Mouse (Mus musculus): Measurements from ENCODE around the gene Camk1d.

Camk1d gene

DNA sequence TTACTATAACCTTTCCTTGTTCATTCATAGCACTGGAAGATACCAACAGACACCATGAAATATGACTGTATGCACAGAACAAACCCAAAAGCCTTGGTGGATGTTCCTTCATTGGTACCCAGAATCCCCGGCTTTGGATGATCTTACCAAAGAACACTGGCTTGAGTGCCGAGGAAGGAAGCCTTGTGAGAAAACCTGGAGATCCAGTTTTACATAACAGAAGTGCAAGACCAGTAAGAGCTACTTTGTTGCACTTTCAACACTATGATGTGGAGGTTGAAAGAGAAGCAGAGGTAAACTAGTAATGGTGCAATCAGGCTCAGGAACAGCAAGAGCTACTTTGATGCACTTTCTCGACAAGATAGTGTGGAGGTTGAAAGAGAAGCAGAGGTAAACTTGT lies 234.4 kb downstream of the Camk1d start:
- no peak for DNase-seq (ENCODE audit: low read depth, low spot score)

DNA sequence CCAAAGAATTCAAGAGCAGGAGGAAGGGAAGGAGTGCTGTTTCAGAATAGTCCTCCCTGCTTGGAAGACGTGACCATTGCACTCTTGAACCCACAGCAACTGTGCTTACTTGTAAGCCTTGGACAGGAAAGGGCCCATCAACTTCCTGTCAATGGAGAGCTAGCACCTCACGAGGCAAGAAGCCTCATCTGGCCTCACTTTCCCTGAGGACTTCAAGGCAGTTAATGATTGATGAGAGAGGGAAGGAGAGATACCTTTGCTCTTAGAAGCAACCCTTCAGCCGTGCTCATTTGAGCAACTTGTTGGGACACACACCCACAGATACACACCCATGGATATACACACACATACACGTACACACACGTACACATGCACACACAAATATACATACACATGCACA lies 235.6 kb downstream of the Camk1d start:
- DNase-seq (ENCODE audit: low read depth, low spot score), result no peak

DNA sequence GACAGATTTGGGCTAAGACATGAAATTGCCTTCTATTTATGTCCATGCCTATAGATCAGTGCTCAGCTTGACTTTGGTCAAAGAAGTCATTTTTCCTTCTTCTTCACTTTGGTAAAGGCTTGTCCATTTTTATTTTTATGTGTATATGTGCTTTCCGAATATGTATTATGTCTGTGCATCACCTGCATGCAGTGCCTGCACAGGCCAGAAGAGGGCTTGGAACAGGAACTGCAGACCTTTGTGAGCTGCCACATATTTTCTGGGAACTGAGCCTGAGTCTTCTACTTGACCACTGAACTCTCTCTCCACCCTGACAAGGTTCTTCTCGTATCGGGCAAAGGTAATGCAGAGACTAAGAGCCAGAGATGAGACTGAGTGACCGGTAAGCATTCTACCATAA lies 236.1 kb downstream of the Camk1d start:
- DNase-seq (ENCODE audit: low read depth, low spot score), result no peak

DNA sequence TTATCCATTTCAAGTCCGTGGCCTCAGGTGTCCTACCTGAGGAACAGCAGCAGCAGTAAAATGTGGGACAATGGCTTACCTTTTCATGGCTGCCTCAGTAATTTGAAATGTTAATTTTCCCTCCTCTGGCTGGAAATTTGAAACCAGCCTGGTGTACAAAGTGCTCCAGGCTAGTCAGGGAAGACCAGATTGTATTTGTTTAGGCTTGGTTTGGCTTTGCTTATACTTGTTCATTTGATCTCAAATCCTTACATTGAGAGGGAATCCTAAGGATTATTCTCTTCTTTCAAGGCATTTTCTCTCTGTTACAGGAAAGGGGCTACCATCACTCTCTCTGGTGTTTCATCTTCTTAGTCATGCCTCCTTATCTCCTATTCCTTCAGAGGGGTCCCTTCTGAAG lies 236.8 kb downstream of the Camk1d start:
- DNase-seq (ENCODE audit: low read depth, low spot score), result no peak

DNA sequence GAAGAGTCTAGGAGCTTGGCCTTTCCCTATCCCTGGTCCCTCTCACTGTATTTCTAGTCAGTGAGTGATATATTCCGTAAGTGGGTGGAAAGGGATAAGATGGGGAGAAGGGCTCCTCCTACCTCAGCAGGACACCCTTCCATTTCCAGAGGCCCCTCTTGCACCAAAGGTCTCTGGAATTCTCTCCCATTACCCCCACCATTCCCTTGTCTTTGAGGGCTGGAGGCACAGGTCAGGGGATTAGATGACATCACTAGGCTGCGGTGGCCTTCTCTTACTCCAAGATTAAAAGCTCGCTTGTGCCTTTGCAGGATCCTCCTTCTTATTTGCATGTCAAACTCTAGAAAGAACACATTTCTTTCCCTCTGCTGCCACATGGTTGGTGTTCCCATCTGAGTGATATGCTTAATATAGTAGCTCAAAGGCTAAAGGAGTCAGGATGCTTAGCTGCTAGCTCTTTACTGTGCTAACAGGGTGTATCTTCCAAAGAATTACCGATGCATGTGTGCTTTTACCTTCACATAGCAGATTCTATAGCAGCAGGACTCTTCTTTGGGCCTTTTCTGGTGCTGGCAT lies 244.9 kb downstream of the Camk1d start:
- no peak for DNase-seq (ENCODE audit: low read depth, low spot score)

- DNase-seq (ENCODE audit: low read depth, low spot score), result no peak
Measured at GRCm38 (mm10) chr2:5467537-5467936, 246.8 kb downstream of the Camk1d start.

DNA sequence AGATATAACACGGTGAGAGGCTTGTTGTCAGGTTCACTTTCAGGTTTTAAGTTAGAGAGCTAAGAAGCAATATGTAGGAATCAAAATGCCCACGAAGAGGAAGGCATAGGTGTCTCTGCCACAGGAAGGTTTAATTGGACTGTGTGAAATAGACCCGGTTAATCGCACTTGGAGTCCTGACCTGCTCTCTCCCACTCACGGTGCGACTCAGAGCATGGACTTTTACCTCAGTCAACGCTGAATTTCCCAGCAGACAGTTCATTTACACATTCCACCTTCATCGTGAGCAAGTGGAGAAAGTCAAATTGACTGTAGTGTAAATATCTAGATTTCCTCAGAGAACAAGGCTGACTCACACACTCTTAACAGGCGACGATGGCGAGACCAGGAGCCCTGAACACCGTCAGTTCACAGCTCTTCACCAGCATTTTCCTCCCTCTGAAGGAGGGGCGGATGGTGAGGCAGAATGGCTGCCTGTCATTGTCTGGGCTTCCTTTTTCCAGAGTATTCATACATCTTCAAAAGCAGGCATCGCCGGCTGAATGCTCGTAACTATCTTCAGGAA lies 255.6 kb downstream of the Camk1d start:
- DNase-seq (ENCODE audit: low read depth, low spot score), result no peak

- no peak for DNase-seq (ENCODE audit: low read depth, low spot score)
Measured at GRCm38 (mm10) chr2:5458075-5458494, 256.2 kb downstream of the Camk1d start.

DNA sequence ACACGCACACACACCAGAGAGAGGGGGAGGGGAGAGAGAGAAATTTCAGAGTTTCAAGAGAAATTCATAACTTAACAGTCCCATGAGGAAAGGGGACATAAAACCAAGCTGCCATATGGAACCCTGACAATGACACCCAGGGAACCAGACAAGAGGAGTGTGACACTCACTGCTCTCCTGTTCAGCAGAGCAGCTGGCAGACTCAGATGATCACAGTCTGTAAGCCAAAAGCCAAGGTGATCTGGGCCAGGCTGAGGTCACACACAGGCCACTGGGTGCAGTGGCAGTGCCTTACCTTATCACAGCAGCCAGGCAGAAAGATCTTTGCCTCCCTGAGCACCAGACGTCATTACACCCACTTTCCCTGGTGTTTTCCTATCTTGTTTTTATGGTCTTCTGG lies 258.2 kb downstream of the Camk1d start:
- DNase-seq (ENCODE audit: low read depth, low spot score), result no peak

DNA sequence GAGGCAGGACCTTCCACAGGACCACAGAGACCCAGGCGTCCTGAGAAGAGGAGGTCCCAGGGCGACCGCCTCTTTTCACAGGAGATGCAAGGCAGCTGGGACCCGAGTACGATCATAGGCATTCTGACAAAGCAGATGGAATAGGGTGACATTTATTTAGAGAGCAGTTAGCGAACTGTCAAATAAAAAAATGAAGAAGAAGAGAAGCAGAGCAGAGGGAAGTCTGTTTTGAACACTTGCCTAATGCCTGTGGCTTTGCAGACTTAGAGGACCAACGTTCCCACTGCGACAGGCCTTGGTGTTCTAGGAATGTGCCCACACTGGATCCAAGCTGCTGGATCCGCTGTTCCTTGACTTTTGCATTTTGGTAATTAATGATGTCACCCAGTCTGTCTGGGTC lies 259.5 kb downstream of the Camk1d start:
- no peak for DNase-seq (ENCODE audit: low read depth, low spot score)

DNA sequence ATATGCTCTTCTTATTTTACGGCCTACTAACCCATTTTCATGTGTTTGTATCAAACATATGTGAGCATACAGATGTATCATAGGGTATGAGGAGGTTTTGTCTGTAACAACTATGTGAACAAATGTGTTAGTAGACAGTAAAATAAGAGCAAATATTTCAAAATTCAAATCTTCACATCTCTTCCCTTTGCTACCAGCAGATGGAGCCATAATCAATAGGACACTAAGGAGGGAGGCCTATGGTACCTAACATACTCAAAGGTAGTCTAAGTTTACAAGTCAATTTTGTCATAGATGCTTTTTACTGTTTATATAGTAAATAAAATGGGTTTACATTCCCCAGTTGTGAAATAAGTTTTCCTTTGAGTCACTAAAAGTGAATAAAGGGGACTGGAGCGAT lies 262.7 kb downstream of the Camk1d start:
- DNase-seq (ENCODE audit: low read depth, low spot score), result no peak

- DNase-seq (ENCODE audit: low read depth, low spot score), result no peak
Measured at GRCm38 (mm10) chr2:5445357-5445756, 269.0 kb downstream of the Camk1d start.

- no peak for DNase-seq (ENCODE audit: low read depth, low spot score)
Measured at GRCm38 (mm10) chr2:5437690-5438089, 276.6 kb downstream of the Camk1d start.

- DNase-seq (ENCODE audit: low read depth, low spot score), result no peak
Measured at GRCm38 (mm10) chr2:5435587-5436253, 278.6 kb downstream of the Camk1d start.

- DNase-seq (ENCODE audit: low read depth, low spot score), result peak; percentile 21
Measured at GRCm38 (mm10) chr2:5431309-5431708, 283.0 kb downstream of the Camk1d start.

GRCm38 (mm10) chr2:5429921-5430320 lies 284.4 kb downstream of the Camk1d start:
- no peak for DNase-seq (ENCODE audit: low read depth, low spot score)

DNA sequence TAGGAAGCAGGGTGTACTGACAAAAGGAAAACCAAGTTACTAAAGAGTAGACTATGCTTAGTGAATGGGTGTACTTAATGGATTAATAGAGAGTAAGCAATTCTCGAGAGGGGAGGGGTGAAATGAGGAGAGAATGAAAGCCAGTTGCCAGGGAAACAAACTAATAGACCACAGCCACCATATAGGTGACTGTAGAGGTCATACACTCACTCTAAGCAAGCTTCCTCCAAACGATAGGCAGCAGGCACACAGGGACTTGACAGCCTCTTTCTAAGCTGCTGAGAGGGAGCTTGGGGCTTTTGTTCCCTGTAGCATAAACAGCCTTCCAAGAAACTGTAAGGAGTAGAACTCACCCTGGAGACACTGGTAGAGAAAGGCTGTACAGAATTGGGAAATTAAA lies 288.2 kb downstream of the Camk1d start:
- no peak for DNase-seq (ENCODE audit: low read depth, low spot score)

DNA sequence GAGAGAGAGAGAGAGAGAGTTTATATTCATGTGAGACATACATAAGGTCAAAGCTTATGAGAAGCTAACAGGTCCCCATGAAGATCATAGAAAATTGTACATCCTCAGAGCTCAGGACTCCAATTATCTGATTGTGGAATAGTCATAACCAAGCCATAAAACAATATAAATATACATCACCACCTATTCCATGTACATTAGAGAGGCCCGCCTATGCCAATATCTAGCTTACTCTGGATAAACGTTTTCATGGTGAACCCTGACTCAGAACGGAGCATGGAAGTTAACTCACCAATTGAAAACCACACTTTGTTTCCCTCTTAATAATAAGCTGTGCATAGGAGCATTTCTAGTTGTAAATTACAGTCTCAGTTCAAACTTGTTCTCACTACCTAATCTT lies 288.7 kb downstream of the Camk1d start:
- no peak for DNase-seq (ENCODE audit: low read depth, low spot score)

- DNase-seq (ENCODE audit: low read depth, low spot score), result no peak
Measured at GRCm38 (mm10) chr2:5420621-5421196, 293.6 kb downstream of the Camk1d start.

GRCm38 (mm10) chr2:5418802-5419201 lies 295.5 kb downstream of the Camk1d start:
- no peak for DNase-seq (ENCODE audit: low read depth, low spot score)

DNA sequence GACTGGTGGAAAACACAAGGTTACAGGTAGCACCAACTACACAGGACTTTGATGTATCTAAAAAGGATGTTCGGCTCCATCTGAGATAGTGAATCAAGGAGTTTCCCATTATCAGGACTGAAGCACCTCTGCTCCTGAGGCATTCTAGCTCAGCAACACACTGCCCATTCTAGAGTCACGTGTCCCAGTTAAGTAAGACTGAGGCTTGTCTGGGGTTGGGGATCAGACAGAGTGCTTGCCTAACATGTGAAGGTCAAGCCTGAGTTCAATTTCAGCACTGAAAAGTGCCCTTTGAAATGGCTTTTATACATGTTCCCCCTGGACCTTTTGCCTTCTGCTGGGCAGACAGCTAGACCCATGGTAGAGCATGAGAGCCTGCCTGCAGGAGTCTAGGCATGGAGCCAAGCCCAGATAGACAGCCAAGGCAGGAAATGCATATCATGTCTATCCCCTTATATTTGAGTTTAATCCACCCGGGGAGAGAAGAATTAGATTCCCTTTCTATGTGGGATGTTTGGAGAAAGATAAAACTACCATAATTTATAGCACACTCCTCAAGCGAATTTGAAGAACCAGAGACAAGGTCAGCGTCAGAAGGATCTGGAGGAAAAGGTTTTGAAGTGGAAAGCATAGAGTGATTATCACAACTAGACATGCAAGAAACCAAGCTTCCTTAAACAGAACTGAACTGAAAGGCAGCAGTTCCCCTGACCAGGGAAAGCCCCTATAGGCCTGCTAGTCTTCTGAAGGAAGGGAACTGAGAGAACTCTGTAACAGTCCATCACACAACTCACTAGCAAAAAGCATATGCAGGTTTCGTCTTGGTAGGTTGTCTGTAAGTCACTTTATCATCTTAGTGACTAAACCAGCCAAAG lies 296.9 kb downstream of the Camk1d start:
- no peak for DNase-seq (ENCODE audit: low read depth, low spot score)

DNA sequence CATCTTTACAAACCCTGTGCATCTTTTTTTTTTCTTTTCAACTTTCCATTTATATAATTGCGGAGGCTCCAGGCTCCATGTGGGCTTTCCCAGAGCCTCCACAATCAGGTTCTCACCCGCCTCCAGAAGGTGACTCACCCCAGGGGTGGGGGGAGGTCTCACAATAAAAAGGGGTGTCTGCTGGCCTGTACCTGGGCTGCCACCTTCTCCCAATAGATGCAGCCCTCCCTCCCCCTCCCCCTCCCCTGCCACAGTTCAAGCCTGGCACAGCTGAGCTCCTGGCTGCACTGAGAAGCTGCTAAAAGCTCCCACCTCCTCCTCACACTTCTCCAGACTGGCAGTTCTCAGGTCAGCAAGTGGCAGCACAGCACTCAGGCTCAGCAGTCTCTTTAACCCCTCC lies 302.5 kb downstream of the Camk1d start:
- DNase-seq (ENCODE audit: low read depth, low spot score), result no peak
